Mouse (Mus musculus): ENCODE measurements around the gene Rnf114.

GRCm38 (mm10) chr2:167543121-167544003 is 50.9 kb downstream of the Rnf114 start:
- TF ChIP-seq CTCF (IDR thresholded peaks at IDR 0.05; ENCODE audit: low read depth): no peak
- TF ChIP-seq EP300 (IDR thresholded peaks at IDR 0.05; ENCODE audit: low read depth): no peak
